8 mouse cellular contexts compared by ENCODE assay signal in the genomic region with DNA sequence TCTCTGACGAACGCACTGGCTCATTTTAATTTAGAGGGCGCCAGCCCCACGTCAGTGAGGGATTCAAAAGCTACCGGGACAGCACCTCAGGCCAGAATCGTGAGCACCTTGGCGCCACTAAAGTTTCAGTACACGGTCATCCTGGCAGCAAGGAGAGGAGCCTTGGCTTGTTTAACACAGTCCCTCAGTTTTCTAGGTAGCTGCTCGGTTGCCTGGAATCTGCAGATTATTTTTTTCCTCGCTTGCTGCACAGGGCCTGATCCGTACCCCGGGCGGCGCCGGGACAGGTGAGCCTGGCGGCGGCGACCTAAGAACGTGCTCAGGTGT. TPM values are rescaled to one million over a fixed set of nuclear protein-coding genes. Genes with fewer than 3 reads are reported as not detected.
DNase-seq lines count a peak whose midpoint lies in the region; ATAC-seq lines count a peak whose summit lies in the region.

No protein-coding gene starts in this region.

- DNase-seq in layer of hippocampus, adult 11-12 months (ENCODE audit: low spot score): peak; percentile 6
- DNase-seq in layer of hippocampus, adult 9-11 months: no peak
- DNase-seq in embryonic facial prominence, embryonic 14.5 days (ENCODE audit: low spot score): no peak
- DNase-seq in midbrain, embryonic 14.5 days: no peak
- DNase-seq in urinary bladder, adult 2 months (ENCODE audit: low spot score): no peak
- no peak for DNase-seq in kidney, postnatal 10 days

- peak overlapping the region; percentile 60 for H3K9ac ChIP-seq in embryonic facial prominence, embryonic 14.5 days (ENCODE audit: low read depth, low read length)
- H3K9ac ChIP-seq in hindbrain, embryonic 15.5 days: peak overlapping the region; percentile 44
- peak overlapping the region; percentile 67 for H3K9ac ChIP-seq in midbrain, embryonic 14.5 days (replicated peaks; ENCODE audit: low read length)

- ATAC-seq in embryonic facial prominence, embryonic 14.5 days (ENCODE audit: low read depth): no peak; the same call in 1 of the 2 replicates
- ATAC-seq in hindbrain, embryonic 15.5 days (ENCODE audit: low FRiP score, low read depth): no peak; the same call in none of the 2 replicates
- ATAC-seq in midbrain, embryonic 14.5 days (ENCODE audit: low FRiP score, low TSS enrichment): no peak
- no peak for ATAC-seq in megakaryocyte, adult 5-6 weeks (ENCODE audit: poor library complexity, severe bottlenecking)

- no peaks in the 10 kb centered on the region for H3K9me3 ChIP-seq in embryonic facial prominence, embryonic 14.5 days (ENCODE audit: control insufficient read depth, low read length)
- H3K9me3 ChIP-seq in hindbrain, embryonic 15.5 days: no peaks in the 10 kb centered on the region
- no peaks in the 10 kb centered on the region for H3K9me3 ChIP-seq in midbrain, embryonic 14.5 days (ENCODE audit: control insufficient read depth, low read length)

- no peak overlapping the region for H3K27ac ChIP-seq in embryonic facial prominence, embryonic 14.5 days (replicated peaks; ENCODE audit: low read depth, low read length)
- no peak overlapping the region for H3K27ac ChIP-seq in hindbrain, embryonic 15.5 days (replicated peaks)
- no peak overlapping the region for H3K27ac ChIP-seq in midbrain, embryonic 14.5 days (replicated peaks; ENCODE audit: low read depth, low read length)

- WGBS in embryonic facial prominence, embryonic 14.5 days: 2% methylated on average over 19 of the region's 19 CpGs
- 2% methylated on average over 19 of the region's 19 CpGs for WGBS in hindbrain, embryonic 15.5 days
- 2% methylated on average over 19 of the region's 19 CpGs for WGBS in midbrain, embryonic 14.5 days

- H3K36me3 ChIP-seq in embryonic facial prominence, embryonic 14.5 days (ENCODE audit: control insufficient read depth, insufficient read depth, low read length): no peaks in the 10 kb centered on the region
- H3K36me3 ChIP-seq in hindbrain, embryonic 15.5 days: no peaks in the 10 kb centered on the region
- H3K36me3 ChIP-seq in midbrain, embryonic 14.5 days (ENCODE audit: control insufficient read depth, insufficient read depth, low read length): no peaks in the 10 kb centered on the region

- peak overlapping the region; percentile 62 for H3K4me3 ChIP-seq in embryonic facial prominence, embryonic 14.5 days (ENCODE audit: low read depth, low read length)
- H3K4me3 ChIP-seq in hindbrain, embryonic 15.5 days: peak overlapping the region; percentile 53
- H3K4me3 ChIP-seq in midbrain, embryonic 14.5 days (replicated peaks; ENCODE audit: low read depth, low read length): peak overlapping the region; percentile 69

- peaks cover 42% of the 10 kb centered on the region for H3K27me3 ChIP-seq in embryonic facial prominence, embryonic 14.5 days (replicated peaks; ENCODE audit: control insufficient read depth, insufficient read depth, low read length)
- peaks cover 28% of the 10 kb centered on the region for H3K27me3 ChIP-seq in hindbrain, embryonic 15.5 days
- H3K27me3 ChIP-seq in midbrain, embryonic 14.5 days (ENCODE audit: control insufficient read depth, insufficient read depth, low read length): peaks cover 20% of the 10 kb centered on the region

- H3K4me2 ChIP-seq in embryonic facial prominence, embryonic 14.5 days (ENCODE audit: low read depth, low read length): peak overlapping the region; percentile 92
- peak overlapping the region; percentile 77 for H3K4me2 ChIP-seq in hindbrain, embryonic 15.5 days
- peak overlapping the region; percentile 91 for H3K4me2 ChIP-seq in midbrain, embryonic 14.5 days (ENCODE audit: low read length)

- 0 out of 2 replicates have a peak, but pooled peaks cover 4% of the 10 kb centered on the region for H3K4me1 ChIP-seq in embryonic facial prominence, embryonic 14.5 days (ENCODE audit: control insufficient read depth, insufficient read depth, low read length)
- H3K4me1 ChIP-seq in hindbrain, embryonic 15.5 days (replicated peaks): peaks cover 11% of the 10 kb centered on the region
- peaks cover 4% of the 10 kb centered on the region; the same call in 1 of the 2 replicates for H3K4me1 ChIP-seq in midbrain, embryonic 14.5 days (ENCODE audit: control insufficient read depth, insufficient read depth, low read length)

RNA-seq across cellular contexts. Expression of gene Rgs6, which starts 28.4 kb away (rescaled TPM):
- polyA plus RNA-seq in embryonic facial prominence, embryonic 14.5 days (2014; fragmentation: Nextera tagmentation; extraction: Ambion mirVana): 2.2 and 2.6 TPM in 2 replicates
- polyA plus RNA-seq in hindbrain, embryonic 15.5 days (2015; fragmentation: Nextera tagmentation; extraction: Ambion mirVana): 8.6 and 11.0 TPM in 2 replicates
- polyA plus RNA-seq in midbrain, embryonic 14.5 days (2014; fragmentation: Nextera tagmentation; extraction: Ambion mirVana): 11.5 and 12.5 TPM in 2 replicates
- polyA plus RNA-seq in urinary bladder, adult 2 months (2012; rRNA removed): 7.8 and 10.7 TPM in 2 replicates
- total RNA-seq in megakaryocyte, adult 5-6 weeks (2015): not detected in 2 replicates
- not detected in 2 replicates for total RNA-seq in megakaryocyte, adult 5-6 weeks (2017)
